In the genomic region with DNA sequence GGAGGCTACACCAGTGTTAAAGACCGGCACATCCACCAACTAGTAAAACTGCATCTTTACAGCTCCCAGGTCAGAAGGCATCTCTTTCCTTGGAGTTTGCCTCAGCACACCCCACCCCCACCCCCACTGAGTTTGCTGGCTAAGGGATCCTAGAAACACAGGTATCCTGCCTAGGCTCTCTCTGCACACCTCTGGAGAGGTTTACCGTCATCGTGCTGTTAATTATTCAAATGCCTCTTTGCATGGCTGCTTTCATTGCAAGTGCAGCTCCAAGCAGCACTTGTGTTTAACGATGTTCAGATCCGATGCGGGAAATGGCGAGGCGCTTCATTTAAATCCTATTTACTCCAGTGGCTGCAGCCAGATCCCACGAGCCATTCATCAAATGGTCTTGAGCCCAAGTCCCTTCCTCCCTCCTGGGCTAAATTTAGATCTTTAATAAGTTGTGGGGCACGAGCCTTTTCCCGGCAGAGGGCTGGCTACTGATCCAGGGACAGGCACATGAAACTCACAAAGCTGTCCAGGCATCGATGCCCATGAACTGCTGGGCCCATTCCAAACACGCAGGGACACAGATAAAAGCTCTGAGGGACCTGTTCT, we compare ENCODE assay signal across 8 mouse cellular contexts.
DNase-seq lines count a peak whose midpoint lies in the region; ATAC-seq and TF ChIP-seq lines count a peak whose summit lies in the region.

No protein-coding gene starts in this region.

- no peaks in the 10 kb centered on the region for H3K27me3 ChIP-seq in lung, embryonic 14.5 days (ENCODE audit: insufficient read depth, low read length)
- no peaks in the 10 kb centered on the region for H3K27me3 ChIP-seq in hindbrain, embryonic 15.5 days
- no peaks in the 10 kb centered on the region for H3K27me3 ChIP-seq in neural tube, embryonic 15.5 days (replicated peaks)

- no peak overlapping the region for H3K27ac ChIP-seq in lung, embryonic 14.5 days (ENCODE audit: low read depth)
- H3K27ac ChIP-seq in hindbrain, embryonic 15.5 days (replicated peaks), result peak overlapping the region; percentile 26; the same call in 1 of the 2 replicates
- H3K27ac ChIP-seq in neural tube, embryonic 15.5 days (replicated peaks), result peak overlapping the region; percentile 71; the same call in 1 of the 2 replicates

- H3K9ac ChIP-seq in lung, embryonic 14.5 days, result no peak overlapping the region
- no peak overlapping the region for H3K9ac ChIP-seq in hindbrain, embryonic 15.5 days
- no peak overlapping the region for H3K9ac ChIP-seq in neural tube, embryonic 15.5 days (replicated peaks)

- WGBS in lung, embryonic 14.5 days, result 41% methylated on average over 13 of the region's 13 CpGs
- 31% methylated on average over 13 of the region's 13 CpGs for WGBS in hindbrain, embryonic 15.5 days
- 20% methylated on average over 13 of the region's 13 CpGs for WGBS in neural tube, embryonic 15.5 days

- no peaks in the 10 kb centered on the region for H3K4me1 ChIP-seq in lung, embryonic 14.5 days (ENCODE audit: insufficient read depth)
- H3K4me1 ChIP-seq in hindbrain, embryonic 15.5 days (replicated peaks), result peaks cover 25% of the 10 kb centered on the region
- peaks cover 34% of the 10 kb centered on the region for H3K4me1 ChIP-seq in neural tube, embryonic 15.5 days

- no peak for TF ChIP-seq CTCF in lung, embryonic 14.5 days (IDR thresholded peaks at IDR 0.05; ENCODE audit: low read depth)

- no peak overlapping the region for H3K4me3 ChIP-seq in lung, embryonic 14.5 days (ENCODE audit: low read depth, low read length)
- H3K4me3 ChIP-seq in hindbrain, embryonic 15.5 days, result no peak overlapping the region
- no peak overlapping the region for H3K4me3 ChIP-seq in neural tube, embryonic 15.5 days (replicated peaks)

- no peak overlapping the region for H3K4me2 ChIP-seq in lung, embryonic 14.5 days
- H3K4me2 ChIP-seq in hindbrain, embryonic 15.5 days, result peak overlapping the region; percentile 28; the same call in 1 of the 2 replicates
- H3K4me2 ChIP-seq in neural tube, embryonic 15.5 days, result peak overlapping the region; percentile 13

- no peaks in the 10 kb centered on the region for H3K36me3 ChIP-seq in lung, embryonic 14.5 days (ENCODE audit: insufficient read depth)
- H3K36me3 ChIP-seq in hindbrain, embryonic 15.5 days, result no peaks in the 10 kb centered on the region
- H3K36me3 ChIP-seq in neural tube, embryonic 15.5 days, result no peaks in the 10 kb centered on the region

- no peak for ATAC-seq in lung, embryonic 14.5 days (ENCODE audit: insufficient read depth)
- peak; percentile 46 for ATAC-seq in hindbrain, embryonic 15.5 days (ENCODE audit: low FRiP score, low read depth)
- peak; percentile 59; the same call in 1 of the 2 replicates for ATAC-seq in neural tube, embryonic 15.5 days (ENCODE audit: low FRiP score)

- peak; percentile 25 for DNase-seq in embryo, embryonic 11 days
- DNase-seq in embryo, embryonic 9.5 days (ENCODE audit: extremely low spot score), result no peak
- peak; percentile 24 for DNase-seq in lung, embryonic 14.5 days
- no peak for DNase-seq in lung, postnatal 36 days
- DNase-seq in adrenal gland, postnatal 25 days, result no peak
- no peak for DNase-seq in thymus, postnatal 0 days (ENCODE audit: low spot score)

- H3K9me3 ChIP-seq in lung, embryonic 14.5 days (ENCODE audit: low read depth, low read length), result no peaks in the 10 kb centered on the region
- no peaks in the 10 kb centered on the region for H3K9me3 ChIP-seq in hindbrain, embryonic 15.5 days
- no peaks in the 10 kb centered on the region for H3K9me3 ChIP-seq in neural tube, embryonic 15.5 days (replicated peaks)

Comparison
In these comparisons a context has a peak if more than half of its experiments do, and no peak if none do; other contexts are left out.
1. DNase-seq: peak in embryo, embryonic 11 days (single experiment) and lung, embryonic 14.5 days (single experiment); none in embryo, embryonic 9.5 days (single experiment), lung, postnatal 36 days (single experiment), adrenal gland, postnatal 25 days (single experiment) and thymus, postnatal 0 days (single experiment).